Mouse (Mus musculus): ENCODE data around the gene Gnb3.
"Not testable (repeated sequence)": the region's sequence is repeated elsewhere in the genome, so short reads cannot be mapped to it uniquely, and the experiment has no call there.

Gene Gnb3

DNA sequence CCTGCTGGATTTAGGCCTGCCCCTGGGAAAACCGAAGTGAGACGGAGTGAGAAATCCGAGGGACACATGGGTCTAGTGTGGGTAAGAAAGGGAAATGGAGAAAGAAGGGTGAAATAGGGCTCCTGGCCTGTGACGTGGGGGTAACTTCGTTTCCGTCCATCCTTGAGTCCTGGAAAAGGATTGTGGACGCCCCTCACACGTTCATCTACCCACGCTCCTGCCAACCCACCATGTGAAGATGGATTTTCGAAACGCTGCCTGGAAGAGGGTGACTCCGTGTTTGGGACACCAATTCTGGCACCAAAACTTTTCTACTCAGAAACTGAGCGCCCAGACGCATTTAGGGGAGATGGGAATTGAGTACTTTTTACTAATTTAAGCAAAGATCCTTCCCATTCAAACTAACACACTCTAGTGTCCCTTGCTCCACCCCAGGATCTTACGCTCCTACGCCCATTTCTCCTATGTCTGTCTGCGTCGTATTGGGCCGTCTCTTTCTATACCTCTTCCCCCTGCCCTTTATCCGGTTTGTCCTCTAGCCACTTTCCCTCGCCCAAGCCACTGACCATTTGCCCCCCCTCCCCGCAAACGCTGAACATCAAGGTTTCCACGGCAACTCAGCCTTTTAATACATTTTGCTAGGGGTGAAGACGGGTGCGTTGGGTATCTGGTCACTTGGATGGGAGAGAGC is 17.9 kb upstream of the Gnb3 start:
- peak; percentile 14 for DNase-seq (ENCODE audit: inconsistent ontology term)

DNA sequence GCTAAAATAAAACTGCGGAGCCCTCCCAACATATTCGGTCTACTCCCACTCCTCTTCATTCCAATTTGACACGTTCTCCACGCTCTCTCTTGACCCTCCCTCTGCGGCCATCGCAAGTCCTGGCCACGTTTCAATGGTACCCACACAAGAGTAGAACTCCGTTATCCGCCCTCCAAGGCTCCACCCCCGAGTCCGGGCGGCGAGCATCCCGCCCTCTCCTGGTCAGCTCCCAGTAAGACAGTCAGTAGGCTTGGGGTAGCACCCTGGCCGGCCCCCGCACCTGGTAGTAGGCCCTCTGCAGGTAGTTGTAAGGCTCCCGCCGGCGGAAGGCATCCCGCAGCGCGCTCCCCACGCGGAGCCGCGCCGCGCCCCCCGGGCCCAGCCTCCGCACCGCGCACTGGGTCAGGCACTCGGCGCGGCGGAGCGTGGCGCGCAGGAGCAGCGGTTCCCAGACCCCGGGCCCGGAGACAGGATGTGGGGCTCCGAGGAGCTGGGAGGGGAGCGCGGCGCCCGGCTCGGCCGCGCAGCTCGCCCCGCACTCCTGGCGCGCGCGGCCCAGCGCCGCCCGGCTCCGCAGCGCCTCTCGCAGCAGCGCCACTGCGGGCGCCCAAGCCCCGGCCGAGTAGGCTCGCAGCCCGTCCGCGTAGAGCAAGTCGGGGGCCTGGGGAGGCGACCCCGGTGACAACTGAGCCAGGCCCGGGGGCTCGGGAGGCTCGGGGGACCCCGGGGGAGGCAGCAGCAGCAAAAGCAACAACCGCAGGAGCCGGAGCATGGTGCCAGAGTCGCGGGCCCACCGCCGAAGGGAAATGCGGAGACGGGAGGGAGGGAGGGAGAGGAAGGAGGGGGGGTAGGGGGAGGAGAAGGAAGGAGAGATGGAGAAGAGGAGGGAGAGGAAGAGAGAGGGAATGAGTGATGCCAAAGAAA is 17.1 kb upstream of the Gnb3 start, which contains the start of gene P3h3:
Gene P3h3, minus strand, starts transcription at position 837 of the 924 bp plus-strand sequence.
- peak; percentile 87 for DNase-seq (ENCODE audit: inconsistent ontology term)

DNA sequence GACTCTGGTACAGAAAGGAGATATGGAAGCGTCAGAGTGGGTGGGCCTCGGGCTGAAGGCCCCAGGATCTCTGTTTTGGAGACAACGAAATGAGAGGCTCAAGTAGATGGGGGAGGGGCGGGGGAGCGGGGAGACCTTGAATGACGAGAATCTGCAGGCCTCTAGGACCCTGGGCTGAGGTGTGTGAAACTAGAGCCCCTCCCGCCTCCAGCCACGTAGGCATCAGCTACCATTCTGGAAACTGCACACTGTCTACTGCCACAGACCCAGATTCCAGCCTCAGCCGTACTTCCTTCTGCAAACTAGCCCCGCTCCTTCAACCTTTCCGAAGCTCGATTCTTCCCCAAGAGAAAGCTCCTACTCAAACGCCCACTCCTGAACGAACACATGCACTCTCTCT is 16.2 kb upstream of the Gnb3 start:
- no peak for DNase-seq (ENCODE audit: inconsistent ontology term)

DNA sequence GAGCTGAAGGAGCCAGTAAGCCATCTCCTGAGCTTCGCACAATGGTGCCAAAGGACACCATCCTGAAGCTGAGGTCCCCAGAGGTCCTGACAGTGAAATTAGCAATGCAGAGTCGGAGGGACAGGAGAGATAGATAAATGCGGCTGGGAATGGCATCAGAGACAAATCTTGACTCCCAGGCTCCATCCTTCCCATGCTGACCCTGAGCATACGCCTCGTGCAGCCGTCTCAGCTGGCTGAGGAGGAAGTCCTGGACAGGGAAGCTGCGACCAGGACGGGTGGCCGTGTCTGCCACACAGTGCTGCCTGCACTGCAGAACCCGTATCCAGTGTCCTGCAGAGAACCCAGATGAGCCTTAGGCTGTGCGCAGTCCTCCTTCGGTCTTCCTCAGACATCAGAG is 14.6 kb upstream of the Gnb3 start:
- no peak for DNase-seq (ENCODE audit: inconsistent ontology term)

DNA sequence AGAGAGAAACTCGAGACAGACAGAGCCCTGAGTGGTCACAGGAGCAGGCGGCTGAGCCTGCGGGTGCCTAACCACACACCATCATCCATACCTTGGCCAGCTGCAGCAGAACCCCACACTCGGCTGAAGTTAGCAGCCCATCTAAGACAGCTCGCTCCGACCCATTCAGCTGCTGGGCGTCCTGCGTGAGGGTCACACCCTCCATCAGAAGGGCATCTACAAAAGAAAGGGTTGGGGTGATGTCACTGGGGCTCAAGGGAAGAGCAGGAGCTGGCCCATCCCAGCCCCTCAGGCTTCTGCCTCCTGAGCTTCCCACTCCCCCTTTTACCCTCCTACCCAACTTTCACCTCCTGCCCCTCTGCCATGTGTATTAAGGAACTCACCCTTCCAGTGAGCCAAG is 10.5 kb upstream of the Gnb3 start:
- no peak for DNase-seq (ENCODE audit: inconsistent ontology term)

DNA sequence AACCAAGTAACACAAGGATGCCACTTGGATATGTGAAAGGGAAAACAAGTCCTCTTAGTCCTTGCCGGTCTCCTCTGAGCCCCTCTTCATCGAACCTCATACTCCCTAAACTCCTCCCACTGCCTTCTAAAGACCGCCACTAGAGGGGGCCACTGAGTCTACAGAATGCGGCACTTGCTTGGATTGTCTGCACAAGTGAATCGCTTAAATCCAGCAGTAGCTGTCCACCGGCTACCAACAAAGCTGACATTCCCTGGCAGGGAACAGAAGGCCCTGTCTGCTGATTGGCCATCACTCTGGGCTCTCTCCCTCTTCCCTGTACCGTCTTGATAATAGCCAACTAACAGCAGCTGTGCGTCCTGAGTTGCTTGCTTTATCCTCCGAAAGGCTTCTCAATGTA is 7.2 kb upstream of the Gnb3 start:
- peak; percentile 89 for DNase-seq (ENCODE audit: inconsistent ontology term)

DNA sequence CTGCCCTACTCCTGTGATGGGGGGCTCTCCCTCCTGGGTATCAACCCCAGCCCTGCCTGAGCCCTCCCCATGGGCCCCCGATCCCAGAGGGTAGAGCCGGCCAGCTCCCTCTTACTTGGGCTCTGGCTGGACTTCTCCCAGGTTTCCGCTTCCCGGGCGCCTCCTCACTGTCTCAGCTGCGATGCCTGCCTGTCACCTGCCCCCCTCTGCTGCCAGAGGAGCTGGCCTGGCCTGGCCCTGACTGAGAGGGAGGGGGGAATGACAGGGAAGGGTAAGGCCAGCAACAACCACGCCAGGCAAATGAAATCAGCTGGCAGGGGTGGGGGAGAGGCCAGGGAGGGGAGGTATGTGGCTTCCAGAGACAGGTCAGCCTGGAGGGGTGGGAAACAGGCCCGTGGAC is 270 bp downstream of the Gnb3 start:
- DNase-seq (ENCODE audit: inconsistent ontology term) = peak; percentile 17

DNA sequence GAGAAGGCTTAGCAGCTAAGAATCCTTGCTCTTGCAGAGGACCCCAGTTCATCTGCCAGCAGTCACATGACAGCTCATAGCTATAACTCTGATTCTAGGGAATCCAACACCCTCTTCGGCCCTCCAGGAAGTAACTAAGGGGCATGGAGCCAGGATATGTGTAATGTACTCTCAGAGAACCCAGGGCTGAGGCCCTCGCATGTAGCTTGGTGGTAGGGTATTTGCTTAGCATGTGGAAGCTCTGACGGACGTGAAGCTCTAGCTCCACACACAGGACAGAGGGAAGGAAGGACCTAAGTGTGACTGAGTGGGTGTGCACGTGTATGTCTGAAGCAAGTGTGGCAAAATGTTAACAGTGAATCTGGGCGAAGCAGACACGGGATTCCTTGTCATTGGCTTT is 3.7 kb downstream of the Gnb3 start:
- DNase-seq (ENCODE audit: inconsistent ontology term) = no peak

DNA sequence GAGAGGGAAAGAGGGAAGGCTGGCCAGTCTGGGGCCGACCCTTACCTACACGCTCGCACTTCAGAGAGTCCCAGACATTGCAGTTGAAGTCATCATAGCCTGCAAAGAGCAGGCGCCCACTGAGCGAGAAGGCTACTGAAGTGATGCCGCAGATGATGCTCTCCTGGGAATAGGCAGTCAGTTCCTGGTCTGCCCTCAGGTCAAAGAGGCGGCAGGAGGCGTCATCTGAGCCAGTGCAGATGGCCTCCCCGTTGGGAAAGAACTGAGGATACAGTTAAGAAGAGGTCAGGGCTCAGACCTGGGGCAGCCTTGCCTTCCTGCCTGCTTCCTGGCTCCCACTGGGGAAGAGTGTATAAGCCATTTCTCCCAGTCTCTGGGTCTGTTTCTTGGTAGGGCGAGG is 4.5 kb downstream of the Gnb3 start:
- DNase-seq (ENCODE audit: inconsistent ontology term) = no peak

DNA sequence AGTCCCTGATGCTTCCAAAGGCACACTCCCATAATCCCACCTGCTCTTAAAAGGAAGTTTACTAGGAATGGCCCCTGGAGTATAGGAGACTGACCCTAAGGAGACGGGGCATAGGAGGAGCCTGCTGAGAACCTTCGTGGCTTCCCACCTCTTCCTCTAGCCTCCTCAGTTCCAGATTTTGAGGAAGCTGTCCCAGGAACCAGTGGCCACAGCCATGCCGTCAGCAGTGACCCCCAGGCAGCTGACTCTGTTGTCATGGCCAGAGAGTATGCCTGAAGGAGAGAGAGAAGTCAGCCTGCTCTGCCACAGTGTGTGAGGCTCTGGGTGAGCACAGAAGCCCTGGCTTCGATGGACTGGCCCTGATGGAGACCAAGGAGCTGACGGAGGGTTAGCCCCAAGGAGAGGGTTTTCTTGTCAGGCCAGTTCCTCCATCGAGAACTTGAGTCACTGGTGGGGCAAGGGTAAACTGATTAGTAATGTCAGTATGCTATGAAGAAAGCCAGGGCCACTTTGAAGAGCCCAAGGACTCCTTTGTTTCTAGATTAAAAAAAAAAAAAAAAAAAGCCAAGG is 5.5 kb downstream of the Gnb3 start:
- DNase-seq (ENCODE audit: inconsistent ontology term) = no peak

DNA sequence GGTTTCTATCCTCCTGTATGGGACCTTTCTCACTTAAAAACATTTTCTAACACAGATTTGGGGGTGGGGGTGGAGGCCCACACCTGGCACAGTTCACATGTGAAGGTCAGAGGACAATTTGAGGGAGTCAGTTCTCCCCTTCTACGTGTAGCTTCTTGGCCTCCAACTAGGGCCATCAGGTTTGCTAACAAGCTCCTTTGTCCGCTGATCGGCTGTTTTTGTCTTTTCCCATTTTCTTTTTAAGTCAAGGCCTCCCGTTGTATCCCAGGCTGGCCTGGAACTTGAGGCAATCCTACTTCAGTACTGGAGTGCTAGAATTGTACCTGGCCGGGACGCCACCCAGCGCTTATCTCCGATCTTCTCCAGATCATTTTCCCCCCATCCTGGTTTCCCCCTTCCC is 8.4 kb downstream of the Gnb3 start:
- DNase-seq (ENCODE audit: inconsistent ontology term) = no peak

DNA sequence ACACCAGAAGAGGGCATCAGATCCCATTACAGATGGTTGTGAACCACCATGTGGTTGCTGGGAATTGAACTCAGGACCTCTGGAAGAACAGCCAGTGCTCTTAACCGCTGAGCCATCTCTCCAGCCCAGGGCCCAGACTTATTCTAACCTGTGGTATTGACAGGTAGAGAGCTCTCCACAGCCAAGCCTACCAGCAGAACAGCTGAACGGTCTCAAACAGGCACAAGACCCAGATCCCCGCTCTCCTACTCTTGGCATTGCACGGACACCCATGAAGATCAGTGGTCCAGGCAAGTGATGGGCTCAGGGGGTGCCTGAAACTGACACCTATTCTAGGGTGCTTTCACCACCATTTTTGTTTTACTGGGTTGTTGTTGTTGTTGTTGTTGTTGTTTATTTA is 8.9 kb downstream of the Gnb3 start:
- DNase-seq (ENCODE audit: inconsistent ontology term) = not testable (repeated sequence)

DNA sequence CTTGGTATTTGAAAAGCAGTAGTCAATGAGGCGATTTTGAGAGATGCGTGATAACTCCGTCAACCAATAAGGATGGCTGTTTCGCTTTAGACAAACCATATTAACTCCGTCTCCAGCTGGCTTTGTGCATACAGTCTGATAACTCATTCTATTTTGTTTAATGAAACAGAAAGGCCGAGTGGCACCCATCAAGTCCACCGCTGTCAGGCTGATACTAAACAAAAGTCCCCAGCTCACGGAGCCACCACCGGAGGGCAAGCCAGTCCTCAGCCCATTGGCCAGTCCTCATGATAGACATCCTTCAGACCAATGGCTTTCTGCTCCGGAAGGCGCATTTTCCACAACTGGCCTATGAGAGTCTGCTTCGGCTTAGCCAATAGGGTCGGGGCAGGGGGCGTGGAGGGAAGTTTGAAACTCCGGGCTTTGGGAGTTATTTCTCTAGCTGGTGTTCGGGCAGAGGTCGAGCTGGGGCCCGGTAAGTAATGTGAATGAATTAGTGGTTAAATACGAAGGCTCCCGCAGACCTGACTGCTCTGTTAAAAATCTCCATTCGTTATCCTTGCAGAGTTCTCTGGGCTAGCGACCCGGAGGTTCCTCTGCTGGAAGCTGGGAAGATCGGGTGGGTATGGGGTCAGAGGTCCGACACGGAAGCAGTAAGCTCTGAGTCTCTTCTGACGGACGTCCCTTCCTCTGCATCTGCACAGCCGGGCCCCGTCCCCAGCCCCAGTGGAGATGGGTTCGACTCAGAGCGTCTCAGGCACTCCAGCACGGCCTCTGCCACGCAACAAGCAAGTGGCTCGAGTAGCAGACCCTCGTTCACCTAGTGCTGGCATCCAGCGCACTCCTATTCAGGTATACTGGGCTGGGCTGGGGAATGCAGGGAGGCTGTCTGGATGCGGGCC is 10.0 kb downstream of the Gnb3 start:
- peak; percentile 98 for DNase-seq (ENCODE audit: inconsistent ontology term)

DNA sequence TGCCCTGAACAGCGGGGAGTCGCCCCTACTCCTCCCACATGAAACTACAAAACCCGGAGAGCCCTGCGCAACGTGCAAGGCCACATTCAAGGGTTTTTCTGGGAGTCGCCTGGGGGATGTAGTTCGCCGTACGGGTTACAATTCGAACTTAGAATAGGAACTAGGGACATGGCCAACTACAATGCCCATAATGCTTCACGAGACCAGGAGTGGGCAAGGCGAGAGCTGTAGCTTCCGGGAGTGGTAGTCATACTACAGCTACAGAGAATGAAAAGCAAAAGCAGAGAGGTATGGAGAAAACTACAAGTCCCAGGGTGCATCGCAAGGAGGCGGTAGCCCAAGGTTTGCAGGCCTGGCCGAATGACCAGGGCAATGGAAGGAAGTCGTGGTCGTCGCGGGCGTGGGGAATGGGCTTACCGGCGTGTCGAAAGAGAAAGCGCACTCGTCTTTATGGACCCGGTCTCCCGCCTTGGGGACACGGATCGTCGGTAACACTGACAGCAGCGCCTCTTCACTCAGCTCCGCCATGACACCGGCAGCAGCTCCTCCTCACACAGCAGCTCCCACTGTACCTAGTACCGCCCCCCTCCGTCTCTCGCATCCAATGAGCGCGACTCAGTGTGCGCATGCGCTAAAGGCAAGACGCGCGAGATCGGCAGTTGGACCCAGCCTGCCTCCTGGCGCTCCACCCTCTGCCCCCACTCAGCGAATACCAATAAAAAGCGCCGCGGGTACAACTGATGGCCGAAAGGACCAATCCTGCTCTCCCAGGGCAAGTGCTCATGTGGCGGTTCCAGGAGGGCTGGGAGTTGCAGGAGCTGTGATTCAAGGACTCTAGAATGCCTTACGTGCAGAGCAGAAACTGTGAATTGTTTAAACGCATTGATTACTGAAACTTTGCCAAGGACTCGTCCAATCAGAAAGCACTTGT is 10.9 kb downstream of the Gnb3 start, which contains the start of the genes Usp5 and Cdca3:
Gene Usp5, minus strand, starts transcription at position 617 of the 931 bp plus-strand sequence.
Gene Cdca3, plus strand, starts transcription at position 680 of the 931 bp plus-strand sequence.
- DNase-seq (ENCODE audit: inconsistent ontology term) = peak; percentile 100

DNA sequence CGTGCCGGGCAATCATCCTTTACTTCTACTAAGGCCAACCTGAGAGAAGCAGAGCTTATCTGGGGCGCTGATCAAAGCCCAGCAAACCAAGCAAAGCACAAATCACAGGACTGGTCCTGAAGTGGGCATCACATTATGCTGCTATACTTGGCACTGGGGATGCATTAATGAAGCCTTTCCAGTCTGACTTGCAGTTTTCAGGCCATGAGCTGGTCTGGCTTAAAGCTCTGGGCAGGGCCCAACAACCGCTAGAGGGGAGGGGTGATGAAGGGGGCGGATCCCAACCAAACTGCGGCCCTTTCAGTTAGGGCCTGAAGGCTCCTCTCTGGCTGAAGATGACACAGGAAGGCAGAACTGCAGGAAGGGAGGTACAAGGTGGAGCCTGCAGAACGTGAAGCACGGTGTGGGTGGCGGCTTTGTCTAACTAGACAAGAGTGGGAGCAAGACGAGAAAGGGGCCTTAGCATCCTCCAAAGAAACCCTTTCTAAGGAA is 11.9 kb downstream of the Gnb3 start:
- DNase-seq (ENCODE audit: inconsistent ontology term) = peak; percentile 86

DNA sequence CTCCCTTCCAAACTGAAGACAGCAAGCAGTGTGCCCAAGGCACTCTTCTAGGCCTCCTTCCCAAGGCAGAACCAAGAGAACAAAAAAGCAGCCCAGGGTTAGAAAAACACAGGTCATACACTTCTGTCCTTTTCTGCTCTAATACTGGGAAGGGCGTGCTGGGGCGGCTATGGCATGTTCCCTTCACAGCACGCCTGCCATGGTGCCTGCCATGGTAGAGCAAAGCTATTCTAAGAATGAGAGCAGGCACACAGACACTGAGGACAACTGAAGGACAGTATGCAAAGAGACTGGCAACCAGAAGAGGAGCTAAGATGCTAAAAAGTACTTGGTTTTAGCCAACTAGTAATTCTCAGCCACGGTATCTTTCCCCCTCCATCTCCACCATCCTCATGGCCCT is 18.0 kb downstream of the Gnb3 start:
- no peak for DNase-seq (ENCODE audit: inconsistent ontology term)

DNA sequence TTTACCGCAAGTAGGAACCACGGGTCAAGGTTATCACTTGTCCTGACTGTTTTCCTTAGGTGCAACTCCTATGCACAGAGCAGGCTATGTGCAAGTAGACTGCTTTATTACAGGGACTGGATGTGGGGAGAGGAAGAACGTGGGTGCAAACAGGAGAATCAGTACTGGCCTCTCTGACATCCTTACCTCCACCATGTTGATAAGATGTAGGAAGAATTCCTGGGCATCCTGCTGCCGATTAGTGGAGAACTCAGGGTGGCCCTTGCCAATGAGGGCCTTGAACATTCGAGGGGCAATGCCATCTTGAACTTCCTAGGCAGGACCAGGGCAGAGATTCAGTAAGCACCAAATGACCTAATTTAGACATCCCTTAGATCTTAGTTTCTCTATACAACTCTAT is 19.2 kb downstream of the Gnb3 start:
- DNase-seq (ENCODE audit: inconsistent ontology term) = no peak

DNA sequence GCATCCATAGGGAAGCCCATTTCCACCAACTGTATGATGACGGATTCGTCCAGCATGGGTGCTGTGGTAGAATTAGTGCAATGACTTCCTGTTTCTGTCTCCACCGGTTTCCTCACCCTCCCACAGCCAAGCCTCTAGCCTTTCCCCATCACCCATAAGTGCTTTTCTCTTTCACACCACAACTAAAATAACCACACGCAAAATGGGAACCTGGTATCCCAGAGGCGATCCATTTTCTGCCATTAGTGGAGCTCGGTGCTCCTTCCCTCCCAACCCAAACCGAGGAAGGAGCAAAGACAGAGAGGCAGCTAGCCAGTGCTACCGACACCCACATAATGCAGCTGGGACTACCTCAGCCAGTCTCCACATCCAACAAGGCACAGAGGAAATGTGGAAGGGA is 22.1 kb downstream of the Gnb3 start:
- DNase-seq (ENCODE audit: inconsistent ontology term) = no peak

DNA sequence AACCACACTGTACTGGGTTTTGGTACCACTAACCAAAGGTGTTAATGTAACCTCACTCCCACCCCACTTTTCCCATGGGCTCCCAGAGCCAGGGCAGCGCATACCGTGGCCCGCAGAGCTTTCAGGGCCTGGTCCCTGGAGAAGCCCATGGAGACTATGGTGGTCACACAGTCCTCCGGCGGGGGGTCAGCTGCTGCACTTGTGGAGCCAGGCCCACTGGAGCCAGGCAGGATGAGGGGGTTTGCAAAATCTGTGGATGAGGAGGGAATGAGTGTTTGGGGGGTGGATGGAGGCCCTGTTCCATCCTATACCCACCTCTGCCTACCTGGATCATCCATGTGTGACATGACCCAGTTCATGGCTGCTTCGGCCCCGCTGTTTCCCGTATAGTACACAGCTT is 22.5 kb downstream of the Gnb3 start:
- no peak for DNase-seq (ENCODE audit: inconsistent ontology term)

DNA sequence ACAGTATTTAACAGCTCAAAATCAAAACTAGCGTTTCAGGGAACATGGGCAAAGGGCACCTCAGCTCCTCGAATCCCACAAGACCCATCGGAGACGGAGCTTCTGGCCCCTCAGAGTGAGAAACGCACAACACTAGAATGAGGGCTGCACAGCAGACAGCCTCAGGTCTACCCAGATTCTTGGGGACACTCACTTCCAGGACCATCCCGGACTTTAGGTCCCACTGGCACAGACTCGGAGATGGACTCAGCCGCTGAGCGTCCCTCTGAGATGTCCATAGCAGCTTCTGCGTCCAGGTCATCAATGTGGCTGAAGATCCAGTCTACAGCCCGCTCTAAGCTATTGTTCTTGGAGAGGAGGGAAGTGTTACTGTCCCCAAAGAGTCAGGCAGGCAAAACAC is 22.9 kb downstream of the Gnb3 start:
- no peak for DNase-seq (ENCODE audit: inconsistent ontology term)

Measured in Muller cell, postnatal 12 days (primary cell).